Mouse (Mus musculus) heart, adult 2 months (tissue): ENCODE data around the gene Tmem82.

Experiments used
- CTCF ChIP-seq: fragments of 200-600 bp; IDR thresholded peaks from 2 replicates; pipeline ENCODE4 v1.8.1; 2022; ENCODE audit warnings: antibody characterized with exemption, mild to moderate bottlenecking, moderate library complexity
- EP300 ChIP-seq: fragments of 200-500 bp; IDR thresholded peaks from 2 replicates; pipeline ENCODE4 v1.6.1; 2011; ENCODE audit warnings: low read depth, low read length, control low read depth; ENCODE audit not compliant: insufficient read depth
- POLR2A ChIP-seq: fragments of 200-500 bp; IDR thresholded peaks from 2 replicates; pipeline ENCODE4 v1.6.1; 2011; ENCODE audit warnings: mild to moderate bottlenecking, low read depth, low read length, control low read depth; ENCODE audit not compliant: insufficient read depth

DNA sequence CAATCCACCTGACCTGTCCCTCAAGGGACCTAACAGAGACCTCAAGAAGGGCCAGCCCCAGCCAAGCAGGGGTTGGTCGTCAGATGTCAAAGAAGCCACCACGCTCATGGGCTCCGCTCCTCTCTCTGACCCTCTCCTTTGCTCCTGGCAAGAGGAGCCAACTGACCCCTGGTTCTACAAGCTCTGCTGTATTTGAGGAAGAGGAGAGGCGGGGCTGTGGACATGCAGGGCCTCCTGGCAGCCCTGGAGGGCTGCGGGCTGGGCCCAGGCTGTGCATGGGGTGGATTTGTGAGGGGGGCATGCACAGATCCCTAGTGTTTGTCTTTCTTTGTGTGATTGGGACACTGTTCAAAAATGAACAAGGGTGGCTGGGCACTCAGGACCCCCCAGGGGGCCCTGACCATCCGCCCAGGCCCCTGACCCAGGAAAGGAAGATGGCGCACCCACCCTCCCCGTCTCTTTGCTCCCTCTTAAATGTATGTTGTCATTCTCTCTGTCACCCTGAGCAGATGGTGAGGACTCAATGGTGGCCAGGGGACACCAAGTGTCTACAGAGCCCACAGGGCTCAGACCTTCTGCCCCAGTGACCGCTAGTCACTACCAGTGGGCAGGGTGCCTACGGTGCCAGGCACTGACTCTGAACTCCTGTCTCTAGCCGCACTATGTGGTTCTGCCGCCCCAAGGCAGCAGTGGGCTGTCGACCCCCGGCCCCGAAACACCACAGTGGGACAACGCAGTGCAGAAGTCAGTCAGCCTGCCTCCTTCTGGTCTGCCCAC, 7.5 kb upstream of the Tmem82 start:
- TF ChIP-seq POLR2A (no peak), CTCF (no peak), EP300 (no peak)
